ENCODE assay signal across 18 mouse cellular contexts in genomic region chrX:48074691-48075090, GRCm38 (mm10).
"Had no signal": no experiment of that assay in that cellular context is flagged by ENCODE, and none has a peak within 500 bp of the region (broad histone marks: within the 10 kb centered on the region; RNA-seq: fewer than 3 reads in every experiment).

No protein-coding gene starts in this region.

- H3K27ac ChIP-seq: intestine, embryonic 15.5 days; kidney, embryonic 15.5 days; limb, embryonic 10.5 days; limb, embryonic 13.5 days; liver, embryonic 12.5 days; liver, embryonic 15.5 days; lung, embryonic 15.5 days; stomach, postnatal 0 days had no signal

- ATAC-seq: intestine, embryonic 15.5 days; liver, embryonic 12.5 days had no signal

- H3K4me1 ChIP-seq: intestine, embryonic 15.5 days; kidney, embryonic 15.5 days; limb, embryonic 10.5 days; limb, embryonic 13.5 days; liver, embryonic 12.5 days; liver, embryonic 15.5 days; lung, embryonic 15.5 days had no signal

- DNase-seq: kidney, adult 11 months; layer of hippocampus, postnatal 36 days; liver; lung, adult 18-20 months; lung, postnatal 10 days; lung, postnatal 4 days; midbrain, embryonic 14.5 days; thymus, adult 2 months; thymus, postnatal 14 days; thymus, postnatal 4 days had no signal

- H3K4me3 ChIP-seq: intestine, embryonic 15.5 days; kidney, embryonic 15.5 days; limb, embryonic 10.5 days; limb, embryonic 13.5 days; liver, embryonic 12.5 days; liver, embryonic 15.5 days; lung, embryonic 15.5 days had no signal

- H3K36me3 ChIP-seq: intestine, embryonic 15.5 days; kidney, embryonic 15.5 days; limb, embryonic 10.5 days; limb, embryonic 13.5 days; liver, embryonic 12.5 days; liver, embryonic 15.5 days; lung, embryonic 15.5 days had no signal

- H3K27me3 ChIP-seq: limb, embryonic 13.5 days; lung, embryonic 15.5 days had no signal
